Mouse (Mus musculus): ENCODE measurements at regions not wholly inside any gene's neighbourhood (a gene's known extent, or its start where the extent isn't known, plus 50 kb on each side); places are given as distances from the start of the nearest gene placed in this dataset.

DNA sequence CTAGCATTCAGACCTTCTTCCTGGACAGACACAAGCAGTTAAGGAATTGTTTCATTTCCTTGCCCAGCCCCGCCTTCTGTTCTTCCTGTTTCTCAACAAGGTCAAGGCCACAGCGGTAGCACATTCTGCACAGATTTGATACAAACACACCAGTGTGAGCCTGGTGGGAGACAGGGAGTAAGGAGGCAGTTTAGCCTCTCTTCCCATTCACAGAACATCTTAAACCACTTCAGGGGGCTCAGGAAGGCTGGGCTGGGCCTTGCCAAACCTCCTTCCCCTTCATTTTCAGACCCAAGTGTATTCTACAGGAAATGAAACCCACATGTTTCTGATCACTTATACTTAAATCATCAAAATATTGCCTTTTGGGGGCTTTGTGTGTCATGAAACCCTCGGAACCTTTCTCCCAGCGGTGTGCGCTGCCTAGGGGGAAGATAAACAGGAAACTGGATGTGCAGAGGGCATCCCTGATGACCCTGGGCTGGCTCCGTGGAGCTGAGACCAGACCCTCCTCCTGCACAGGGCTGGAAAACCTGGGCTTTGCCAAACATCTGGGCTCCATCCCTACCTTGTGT is 313.3 kb downstream of the Tshz3 start:
- no peaks in the 10 kb centered on the region for H3K36me3 ChIP-seq (ENCODE audit: control insufficient read depth, insufficient read depth)

GRCm38 (mm10) chr7:37020078-37020477 is 322.2 kb downstream of the Tshz3 start:
- Histone ChIP-seq H3K9ac (replicated peaks; ENCODE audit: low read depth, low read length) (no peak overlapping the region), H3K4me2 (ENCODE audit: low read length) (no peak overlapping the region), H3K4me1 (replicated peaks; ENCODE audit: control insufficient read depth, insufficient read depth, low read length) (0 out of 2 replicates have a peak, but pooled peaks cover 6% of the 10 kb centered on the region), H3K27me3 (replicated peaks; ENCODE audit: control insufficient read depth, insufficient read depth, low read length) (no peaks in the 10 kb centered on the region), H3K4me3 (replicated peaks; ENCODE audit: low read length) (no peak overlapping the region), H3K36me3 (ENCODE audit: control insufficient read depth, insufficient read depth) (no peaks in the 10 kb centered on the region), H3K9me3 (ENCODE audit: control insufficient read depth, low read length) (no peaks in the 10 kb centered on the region), H3K27ac (ENCODE audit: low read length) (no peak overlapping the region)
- 55% methylated on average over 3 of the region's 3 CpGs for WGBS
- ATAC-seq: no peak

More for the DNA sequence above, 313.3 kb downstream of the Tshz3 start:
- Histone ChIP-seq H3K4me1 (replicated peaks; ENCODE audit: control insufficient read depth, insufficient read depth, low read length) (no peaks in the 10 kb centered on the region), H3K4me3 (replicated peaks; ENCODE audit: low read length) (no peak overlapping the region), H3K27me3 (replicated peaks; ENCODE audit: control insufficient read depth, insufficient read depth, low read length) (no peaks in the 10 kb centered on the region), H3K27ac (ENCODE audit: low read length) (no peak overlapping the region), H3K4me2 (ENCODE audit: low read length) (no peak overlapping the region), H3K9me3 (ENCODE audit: control insufficient read depth, low read length) (no peaks in the 10 kb centered on the region), H3K9ac (replicated peaks; ENCODE audit: low read depth, low read length) (no peak overlapping the region)
- 77% methylated on average over 6 of the region's 6 CpGs for WGBS
- no peak for ATAC-seq

DNA sequence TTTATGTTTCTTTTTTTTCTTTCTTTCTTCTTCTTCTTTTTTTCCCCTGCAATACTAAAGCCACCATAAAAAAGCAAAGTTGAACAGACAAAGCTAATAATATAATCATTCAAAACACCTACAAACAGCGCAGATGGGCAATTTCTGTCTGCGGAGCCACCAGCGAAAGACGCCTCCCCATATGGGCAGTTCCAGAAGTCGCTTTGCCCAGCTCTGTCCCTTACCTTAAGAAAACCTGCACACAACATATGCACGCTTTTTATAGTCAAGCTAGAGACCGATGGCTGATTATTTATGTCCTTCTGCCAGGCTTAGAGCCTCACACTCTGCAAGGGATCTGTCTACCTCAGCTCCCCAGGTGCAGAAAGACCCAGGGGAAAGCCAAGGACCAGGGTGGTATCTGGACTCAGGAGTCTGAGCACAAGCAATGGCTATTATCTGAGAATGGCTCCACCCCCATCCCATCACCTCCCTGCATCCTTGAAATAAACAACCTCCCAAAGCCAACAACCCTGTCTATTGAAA is 326.6 kb downstream of the Tshz3 start:
- Histone ChIP-seq H3K27me3 (replicated peaks; ENCODE audit: control insufficient read depth, insufficient read depth, low read length) (no peaks in the 10 kb centered on the region), H3K4me3 (replicated peaks; ENCODE audit: low read length) (no peak overlapping the region), H3K4me1 (replicated peaks; ENCODE audit: control insufficient read depth, insufficient read depth, low read length) (0 out of 2 replicates have a peak, but pooled peaks cover 6% of the 10 kb centered on the region), H3K9ac (replicated peaks; ENCODE audit: low read depth, low read length) (no peak overlapping the region), H3K4me2 (ENCODE audit: low read length) (no peak overlapping the region), H3K9me3 (ENCODE audit: control insufficient read depth, low read length) (no peaks in the 10 kb centered on the region), H3K36me3 (ENCODE audit: control insufficient read depth, insufficient read depth) (no peaks in the 10 kb centered on the region), H3K27ac (ENCODE audit: low read length) (peak overlapping the region; percentile 61)
- ATAC-seq: peak; percentile 40
- WGBS: 77% methylated on average over 7 of the region's 7 CpGs

GRCm38 (mm10) chr7:37064582-37065458 is 366.9 kb downstream of the Tshz3 start:
- Histone ChIP-seq H3K9ac (replicated peaks; ENCODE audit: low read depth, low read length) (no peak overlapping the region), H3K27me3 (replicated peaks; ENCODE audit: control insufficient read depth, insufficient read depth, low read length) (no peaks in the 10 kb centered on the region), H3K9me3 (ENCODE audit: control insufficient read depth, low read length) (no peaks in the 10 kb centered on the region)

GRCm38 (mm10) chr7:37077698-37078097 is 379.8 kb downstream of the Tshz3 start:
- H3K4me1 ChIP-seq (replicated peaks; ENCODE audit: control insufficient read depth, insufficient read depth, low read length): 0 out of 2 replicates have a peak, but pooled peaks cover 7% of the 10 kb centered on the region
- no peak for ATAC-seq
- no peak overlapping the region for H3K4me3 ChIP-seq (replicated peaks; ENCODE audit: low read length)

More at GRCm38 (mm10) chr7:37064582-37065458, 366.9 kb downstream of the Tshz3 start:
- Histone ChIP-seq H3K36me3 (ENCODE audit: control insufficient read depth, insufficient read depth) (no peaks in the 10 kb centered on the region), H3K4me2 (ENCODE audit: low read length) (no peak overlapping the region), H3K4me3 (replicated peaks; ENCODE audit: low read length) (no peak overlapping the region), H3K27ac (ENCODE audit: low read length) (no peak overlapping the region), H3K4me1 (replicated peaks; ENCODE audit: control insufficient read depth, insufficient read depth, low read length) (no peaks in the 10 kb centered on the region)
- 74% methylated on average over 8 of the region's 8 CpGs for WGBS
- no peak for ATAC-seq

GRCm38 (mm10) chr7:37078140-37078539 is 380.2 kb downstream of the Tshz3 start:
- H3K27ac ChIP-seq (ENCODE audit: low read length): no peak overlapping the region
- H3K27me3 ChIP-seq (replicated peaks; ENCODE audit: control insufficient read depth, insufficient read depth, low read length): no peaks in the 10 kb centered on the region
- no peaks in the 10 kb centered on the region for H3K9me3 ChIP-seq (ENCODE audit: control insufficient read depth, low read length)
- no peaks in the 10 kb centered on the region for H3K36me3 ChIP-seq (ENCODE audit: control insufficient read depth, insufficient read depth)
- H3K4me3 ChIP-seq (replicated peaks; ENCODE audit: low read length): no peak overlapping the region
- no peak for ATAC-seq
- H3K9ac ChIP-seq (replicated peaks; ENCODE audit: low read depth, low read length): no peak overlapping the region
- no peak overlapping the region for H3K4me2 ChIP-seq (ENCODE audit: low read length)
- 36% methylated on average over 7 of the region's 7 CpGs for WGBS
- H3K4me1 ChIP-seq (replicated peaks; ENCODE audit: control insufficient read depth, insufficient read depth, low read length): 0 out of 2 replicates have a peak, but pooled peaks cover 7% of the 10 kb centered on the region

More at GRCm38 (mm10) chr7:37077698-37078097, 379.8 kb downstream of the Tshz3 start:
- no peak overlapping the region for H3K27ac ChIP-seq (ENCODE audit: low read length)
- H3K9me3 ChIP-seq (ENCODE audit: control insufficient read depth, low read length): no peaks in the 10 kb centered on the region
- H3K9ac ChIP-seq (replicated peaks; ENCODE audit: low read depth, low read length): no peak overlapping the region
- H3K4me2 ChIP-seq (ENCODE audit: low read length): no peak overlapping the region
- 50% methylated on average over 6 of the region's 6 CpGs for whole genome bisulfite sequencing
- no peaks in the 10 kb centered on the region for H3K27me3 ChIP-seq (replicated peaks; ENCODE audit: control insufficient read depth, insufficient read depth, low read length)
- no peaks in the 10 kb centered on the region for H3K36me3 ChIP-seq (ENCODE audit: control insufficient read depth, insufficient read depth)

GRCm38 (mm10) chr7:37089726-37090125 is 391.8 kb downstream of the Tshz3 start:
- Histone ChIP-seq H3K36me3 (ENCODE audit: control insufficient read depth, insufficient read depth) (no peaks in the 10 kb centered on the region), H3K27ac (ENCODE audit: low read length) (no peak overlapping the region), H3K4me3 (replicated peaks; ENCODE audit: low read length) (no peak overlapping the region), H3K27me3 (replicated peaks; ENCODE audit: control insufficient read depth, insufficient read depth, low read length) (no peaks in the 10 kb centered on the region), H3K4me1 (replicated peaks; ENCODE audit: control insufficient read depth, insufficient read depth, low read length) (no peaks in the 10 kb centered on the region), H3K9me3 (ENCODE audit: control insufficient read depth, low read length) (no peaks in the 10 kb centered on the region), H3K9ac (replicated peaks; ENCODE audit: low read depth, low read length) (no peak overlapping the region), H3K4me2 (ENCODE audit: low read length) (no peak overlapping the region)
- ATAC-seq: no peak
- WGBS: 92% methylated on average over 3 of the region's 3 CpGs

DNA sequence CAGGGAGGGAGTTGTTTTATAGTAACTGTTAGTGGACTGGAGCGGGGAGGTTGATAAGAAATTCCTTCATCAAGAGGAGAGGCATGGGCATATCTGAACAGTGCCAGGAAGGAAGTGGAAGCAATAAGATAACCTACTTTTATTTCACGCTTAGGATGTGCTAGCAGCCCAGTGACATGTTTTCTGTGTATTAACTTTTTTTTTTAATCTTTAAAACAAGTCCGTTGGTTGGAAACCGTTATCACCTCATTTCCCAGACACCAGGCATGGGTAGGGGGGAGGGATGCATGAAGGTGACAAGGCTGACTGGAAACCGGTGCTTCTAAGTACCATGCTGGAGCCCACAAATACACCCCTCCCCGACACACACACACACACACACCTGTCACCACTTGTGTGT is 394.7 kb downstream of the Tshz3 start:
- no peak overlapping the region for H3K27ac ChIP-seq (ENCODE audit: low read length)
- no peak overlapping the region for H3K9ac ChIP-seq (replicated peaks; ENCODE audit: low read depth, low read length)
- peaks cover 11% of the 10 kb centered on the region for H3K4me1 ChIP-seq (replicated peaks; ENCODE audit: control insufficient read depth, insufficient read depth, low read length)
- H3K4me2 ChIP-seq (ENCODE audit: low read length): no peak overlapping the region
- no peaks in the 10 kb centered on the region for H3K27me3 ChIP-seq (replicated peaks; ENCODE audit: control insufficient read depth, insufficient read depth, low read length)
- no peak overlapping the region for H3K4me3 ChIP-seq (replicated peaks; ENCODE audit: low read length)
- H3K36me3 ChIP-seq (ENCODE audit: control insufficient read depth, insufficient read depth): no peaks in the 10 kb centered on the region
- no peak for ATAC-seq
- WGBS: 79% methylated on average over 6 of the region's 6 CpGs
- no peaks in the 10 kb centered on the region for H3K9me3 ChIP-seq (ENCODE audit: control insufficient read depth, low read length)

- no peaks in the 10 kb centered on the region for H3K36me3 ChIP-seq (ENCODE audit: control insufficient read depth, insufficient read depth)
- H3K4me3 ChIP-seq (replicated peaks; ENCODE audit: low read length): no peak overlapping the region
- no peak overlapping the region for H3K27ac ChIP-seq (ENCODE audit: low read length)
- no peak overlapping the region for H3K9ac ChIP-seq (replicated peaks; ENCODE audit: low read depth, low read length)
- peaks cover 11% of the 10 kb centered on the region for H3K4me1 ChIP-seq (replicated peaks; ENCODE audit: control insufficient read depth, insufficient read depth, low read length)
- no peak for ATAC-seq
- no peak overlapping the region for H3K4me2 ChIP-seq (ENCODE audit: low read length)
- no peaks in the 10 kb centered on the region for H3K9me3 ChIP-seq (ENCODE audit: control insufficient read depth, low read length)
- H3K27me3 ChIP-seq (replicated peaks; ENCODE audit: control insufficient read depth, insufficient read depth, low read length): no peaks in the 10 kb centered on the region
- WGBS: 68% methylated on average over 3 of the region's 3 CpGs
Measured at GRCm38 (mm10) chr7:37093721-37094120, 395.8 kb downstream of the Tshz3 start.

Measured in forebrain, embryonic 16.5 days (tissue).